Mouse (Mus musculus) MEL (cell line): ENCODE data around the gene Clic4. TPM values are rescaled to one million over a fixed set of nuclear protein-coding genes. Genes with fewer than 3 reads are reported as not detected.

Experiments used
- DNase-seq: peaks from one replicate; pipeline ENCODE4 v3.0.0; 2011; ENCODE audit warnings: low read depth, low spot score
- H3K27ac ChIP-seq: 2 replicates; pipeline ENCODE4 v1.5.1; 2012; ENCODE audit warnings: low read depth, mild to moderate bottlenecking, control low read depth, low read length, moderate library complexity; ENCODE audit not compliant: control insufficient read depth
- H3K27me3 ChIP-seq, 2 experiments: fragments of 150-350 bp in 1 of 2; sonication (generic) in 1 of 2; 2 replicates each; pipeline ENCODE4 v1.6.1; 2012; ENCODE audit warnings: low read length in 2 of 2, mild to moderate bottlenecking in 2 of 2, improper control_type of control experiment in 1 of 2, moderate library complexity in 1 of 2; ENCODE audit not compliant: insufficient read depth in 2 of 2, control insufficient read depth in 1 of 2
- H3K36me3 ChIP-seq, 2 experiments: 2 replicates each; pipeline ENCODE4 v1.6.1; 2012 to 2014; ENCODE audit warnings: low read length in 2 of 2, improper control_type of control experiment in 1 of 2, inconsistent platforms in 1 of 2, mild to moderate bottlenecking in 1 of 2; ENCODE audit not compliant: insufficient read depth in 2 of 2, control insufficient read depth in 1 of 2
- H3K4me1 ChIP-seq, 2 experiments: fragments of 150-350 bp in 1 of 2; sonication (generic) in 1 of 2; 2 replicates each; pipeline ENCODE4 v1.6.1; 2012; ENCODE audit warnings: low read length in 2 of 2, improper control_type of control experiment in 1 of 2, mild to moderate bottlenecking in 1 of 2; ENCODE audit not compliant: insufficient read depth in 2 of 2, control insufficient read depth in 1 of 2
- H3K4me3 ChIP-seq, 2 experiments: fragments of 150-350 bp in 1 of 2; sonication (generic) in 1 of 2; 2 replicates each; pipeline ENCODE4 v1.5.1; 2012; ENCODE audit warnings: low read depth in 2 of 2, low read length in 2 of 2, mild to moderate bottlenecking in 2 of 2, moderate library complexity in 2 of 2, control low read depth in 1 of 2, improper control_type of control experiment in 1 of 2; ENCODE audit not compliant: control insufficient read depth in 1 of 2, insufficient read depth in 1 of 2
- H3K79me2 ChIP-seq: 2 replicates; pipeline ENCODE4 v1.6.1; 2012; ENCODE audit warnings: mild to moderate bottlenecking, low read length, moderate library complexity; ENCODE audit not compliant: control insufficient read depth, poor library complexity, insufficient read depth
- H3K9ac ChIP-seq: 2 replicates; pipeline ENCODE4 v1.6.1; 2012; ENCODE audit warnings: low read depth, mild to moderate bottlenecking, control low read depth, low read length, moderate library complexity; ENCODE audit not compliant: control insufficient read depth, poor library complexity, severe bottlenecking
- H3K9me3 ChIP-seq: fragments of 150-350 bp; sonication (generic); replicated peaks from 2 replicates; pipeline ENCODE4 v1.6.1; 2012; ENCODE audit warnings: mild to moderate bottlenecking, low read length, improper control_type of control experiment, moderate library complexity; ENCODE audit not compliant: insufficient read depth
- CHD1 ChIP-seq: IDR thresholded peaks from 2 replicates; pipeline ENCODE4 v1.6.1; 2012; ENCODE audit warnings: low read depth, mild to moderate bottlenecking, inconsistent platforms, low read length, improper control_type of control experiment
- CHD2 ChIP-seq: IDR thresholded peaks from 2 replicates; pipeline ENCODE4 v1.6.1; 2011; ENCODE audit warnings: low read length, improper control_type of control experiment
- E2F4 ChIP-seq: IDR thresholded peaks from 2 replicates; pipeline ENCODE4 v1.6.1; 2011; ENCODE audit warnings: low read depth, low read length, improper control_type of control experiment, borderline replicate concordance
- ELF1 ChIP-seq: IDR thresholded peaks from 2 replicates; pipeline ENCODE4 v1.6.1; 2014; ENCODE audit warnings: low read depth, mild to moderate bottlenecking, inconsistent platforms, low read length, improper control_type of control experiment, moderate library complexity
- GATA1 ChIP-seq: IDR thresholded peaks from 2 replicates; pipeline ENCODE4 v1.6.1; 2011; ENCODE audit warnings: low read depth, low read length, improper control_type of control experiment
- MAFK ChIP-seq: IDR thresholded peaks from 2 replicates; pipeline ENCODE4 v1.6.1; 2011; ENCODE audit warnings: low read depth, mild to moderate bottlenecking, low read length, improper control_type of control experiment, borderline replicate concordance
- MAX ChIP-seq: IDR thresholded peaks from 2 replicates; pipeline ENCODE4 v1.6.1; 2011; ENCODE audit warnings: low read length, improper control_type of control experiment
- MEF2A ChIP-seq: IDR thresholded peaks from 2 replicates; pipeline ENCODE4 v1.6.1; 2014; ENCODE audit warnings: low read depth, mild to moderate bottlenecking, inconsistent platforms, low read length, improper control_type of control experiment; ENCODE audit not compliant: poor library complexity, insufficient replicate concordance, severe bottlenecking; ENCODE audit errors: extremely low read depth
- MXI1 ChIP-seq: IDR thresholded peaks from 2 replicates; pipeline ENCODE4 v1.6.1; 2011; ENCODE audit warnings: mild to moderate bottlenecking, low read depth, low read length, improper control_type of control experiment
- MYC ChIP-seq: IDR thresholded peaks from 2 replicates; pipeline ENCODE4 v1.6.1; 2011; ENCODE audit warnings: low read depth, mild to moderate bottlenecking, low read length, improper control_type of control experiment, moderate library complexity
- POLR2AphosphoS2 ChIP-seq: IDR thresholded peaks from 2 replicates; pipeline ENCODE4 v1.6.1; 2011; ENCODE audit warnings: low read length, improper control_type of control experiment
- POLR2AphosphoS5 ChIP-seq: IDR thresholded peaks from 2 replicates; pipeline ENCODE4 v1.6.1; 2012; ENCODE audit warnings: low read depth, borderline replicate concordance, mild to moderate bottlenecking, inconsistent platforms, low read length, moderate library complexity, mixed read lengths
- RAD21 ChIP-seq: IDR thresholded peaks from 2 replicates; pipeline ENCODE4 v1.6.1; 2011; ENCODE audit warnings: mild to moderate bottlenecking, low read depth, low read length, improper control_type of control experiment
- TCF12 ChIP-seq: IDR thresholded peaks from 2 replicates; pipeline ENCODE4 v1.6.1; 2014; ENCODE audit warnings: low read depth, mild to moderate bottlenecking, inconsistent platforms, low read length, improper control_type of control experiment, moderate library complexity
- UBTF ChIP-seq: IDR thresholded peaks from 2 replicates; pipeline ENCODE4 v1.6.1; 2012; ENCODE audit warnings: low read depth, mild to moderate bottlenecking, inconsistent platforms, low read length, improper control_type of control experiment, moderate library complexity, borderline replicate concordance; ENCODE audit not compliant: insufficient read depth
- ZC3H11A ChIP-seq: IDR thresholded peaks from 2 replicates; pipeline ENCODE4 v1.6.1; 2012; ENCODE audit warnings: low read depth, mild to moderate bottlenecking, inconsistent platforms, low read length, improper control_type of control experiment
- ZNF384 ChIP-seq: IDR thresholded peaks from 2 replicates; pipeline ENCODE4 v1.6.1; 2012; ENCODE audit warnings: low read depth, mild to moderate bottlenecking, inconsistent platforms, low read length, improper control_type of control experiment
- polyA plus RNA-seq, 2 experiments: library from polyadenylated mRNA; stranded (reverse) in 1 of 2; unstranded in 1 of 2; fragments of >175 nt in 1 of 2; fragments of >200 nt in 1 of 2; gene quantifications; 2 replicates each; pipeline versions ENCODE4 v1.2.1 to v1.2.4; 2012; ENCODE audit warnings: low replicate concordance in 2 of 2, low read depth in 1 of 2; ENCODE audit not compliant: insufficient read length in 2 of 2, insufficient read depth in 1 of 2, missing spikeins in 1 of 2
- total RNA-seq: library from RNA; depleted of rRNA; stranded (reverse); fragments of 300-350 nt; gene quantifications from 2 replicates; pipeline ENCODE4 v1.2.3, GENCODE M21; 2012

Clic4 gene
- total and polyA plus RNA-seq, 3 experiments: 32.9 to 274 (median 83.8) TPM

GRCm38 (mm10) chr4:135297146-135297545, 24.5 kb upstream of the Clic4 start:
- DNase-seq: no peak
- Histone ChIP-seq H3K27me3 (no peaks in the 10 kb centered on the region), H3K9me3 (no peaks in the 10 kb centered on the region), H3K36me3 (peaks cover 0 to 8% of the 10 kb centered on the region in 2 experiments; a peak in 2 of 4 replicates), H3K4me3 (no peak overlapping the region), H3K4me1 (peaks cover 3 to 19% of the 10 kb centered on the region in 2 experiments), H3K27ac (no peak overlapping the region), H3K79me2 (no peaks in the 10 kb centered on the region), H3K9ac (no peak overlapping the region)
- TF ChIP-seq ZNF384 (no peak), MYC (no peak), RAD21 (no peak), MXI1 (no peak), ELF1 (no peak), UBTF (no peak), MAX (no peak), POLR2AphosphoS2 (no peak)

GRCm38 (mm10) chr4:135296565-135296964, 24.0 kb upstream of the Clic4 start:
- H3K4me3 ChIP-seq: no peak overlapping the region
- H3K9ac ChIP-seq: no peak overlapping the region
- no peaks in the 10 kb centered on the region for H3K9me3 ChIP-seq
- TF ChIP-seq CHD2 (no peak), POLR2AphosphoS5 (no peak), TCF12 (no peak), MAFK (no peak), CHD1 (no peak), UBTF (no peak), E2F4 (no peak), MEF2A (no peak), ZC3H11A (no peak), GATA1 (no peak)
- H3K27ac ChIP-seq: no peak overlapping the region
- no peak for DNase-seq
- H3K36me3 ChIP-seq: peaks cover 0 to 13% of the 10 kb centered on the region in 2 experiments; a peak in 2 of 4 replicates
- H3K4me1 ChIP-seq: peaks cover 3 to 25% of the 10 kb centered on the region in 2 experiments
- H3K27me3 ChIP-seq: no peaks in the 10 kb centered on the region
- no peaks in the 10 kb centered on the region for H3K79me2 ChIP-seq
